Mouse (Mus musculus) lung, postnatal 4 days (tissue): ENCODE data around the gene Ogfod1.

Experiments used
- DNase-seq, 2 experiments: peaks; one replicate each; pipeline ENCODE4 v3.0.0; 2021

The Ogfod1 gene

DNA sequence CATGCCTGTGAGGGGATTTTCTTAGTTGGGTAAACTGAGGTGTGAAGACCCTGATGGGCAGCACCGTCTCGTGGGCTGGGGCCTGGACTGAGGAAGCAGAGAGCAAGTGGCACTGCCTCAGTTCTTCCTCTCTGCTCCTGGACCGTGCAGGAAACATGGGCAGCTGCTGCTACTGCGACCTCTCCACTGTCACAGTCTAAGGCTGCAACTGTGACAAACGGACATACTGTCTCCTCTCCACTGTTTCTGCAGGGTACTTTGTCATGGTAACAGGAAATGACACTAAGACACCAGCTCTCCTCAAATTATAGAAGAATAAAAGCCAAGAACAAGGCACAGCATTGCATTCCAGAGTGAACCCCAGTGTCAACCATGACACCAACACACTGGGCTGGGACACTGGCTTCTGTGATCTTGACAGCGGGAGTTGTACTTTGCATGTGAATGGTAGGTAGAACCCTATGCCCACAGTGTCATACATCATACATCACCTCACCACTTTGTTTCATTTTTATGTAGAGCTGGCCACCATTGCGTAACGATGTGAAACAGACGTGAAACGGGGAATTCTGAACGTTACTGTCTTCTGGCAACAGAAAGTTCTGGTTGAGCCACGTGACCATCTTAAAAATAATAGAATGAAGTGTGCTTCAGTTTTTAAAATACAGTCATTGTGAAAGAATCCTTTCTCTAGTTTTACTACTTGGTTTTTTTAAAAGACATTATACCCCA, 39.6 kb downstream of the Ogfod1 start:
- no peak for DNase-seq

DNA sequence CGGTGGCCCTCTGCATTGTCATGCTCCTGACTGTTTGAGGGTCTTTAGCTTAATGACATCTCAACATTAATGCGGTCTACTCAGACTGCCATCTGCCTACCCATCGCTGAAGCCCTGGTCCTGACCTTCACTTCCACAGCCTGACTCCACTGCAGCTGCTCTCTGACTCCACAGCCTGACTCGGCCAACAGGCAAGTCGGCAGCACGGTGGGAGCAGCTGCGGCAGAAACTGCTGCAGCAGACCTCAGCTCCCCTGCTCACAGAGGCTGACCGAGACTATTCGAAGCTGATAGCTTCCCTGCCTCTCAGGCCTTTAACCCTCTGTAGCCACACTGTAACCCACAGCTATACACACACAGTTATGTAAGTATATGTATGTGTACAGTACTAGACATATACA, 51.0 kb downstream of the Ogfod1 start:
- DNase-seq: no peak

DNA sequence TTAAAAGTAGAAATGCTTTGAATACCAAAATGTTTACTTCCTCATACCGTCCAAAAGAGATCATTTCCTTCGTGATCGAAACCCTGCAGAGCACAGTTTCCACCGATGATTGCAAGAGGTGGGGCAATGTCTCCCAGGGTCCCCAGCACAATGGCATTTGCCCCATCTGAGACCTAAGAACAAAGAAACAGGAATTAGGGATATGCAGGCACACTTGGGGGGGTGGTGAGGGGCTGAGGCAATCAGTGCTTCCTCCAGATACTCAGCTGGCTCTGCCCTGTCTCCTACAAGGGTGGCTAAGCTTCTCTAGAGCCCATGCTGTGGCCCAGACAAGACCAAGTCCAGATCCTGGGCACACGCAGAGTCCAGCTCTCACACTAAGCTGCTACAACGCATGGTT, 52.7 kb downstream of the Ogfod1 start:
- DNase-seq: no peak

DNA sequence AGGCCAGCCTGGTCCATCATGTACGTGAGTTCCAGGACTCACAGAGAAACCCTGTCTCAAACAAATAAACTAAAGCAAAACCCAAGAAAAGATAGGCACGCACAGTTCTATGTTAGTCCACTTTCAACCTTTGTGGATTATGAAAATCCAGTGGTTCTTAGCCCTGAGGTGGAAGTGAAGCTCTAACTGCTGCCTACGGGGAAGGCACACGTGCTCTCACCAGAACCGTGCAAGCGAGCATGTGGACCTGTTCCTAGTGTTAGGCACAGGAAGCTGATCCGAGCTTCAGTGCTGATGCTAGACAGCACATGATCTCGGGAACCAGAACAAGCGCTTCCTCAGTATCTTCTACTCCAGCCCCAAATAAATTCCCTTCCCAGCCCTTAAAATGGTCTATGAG, 55.9 kb downstream of the Ogfod1 start:
- DNase-seq: no peak

DNA sequence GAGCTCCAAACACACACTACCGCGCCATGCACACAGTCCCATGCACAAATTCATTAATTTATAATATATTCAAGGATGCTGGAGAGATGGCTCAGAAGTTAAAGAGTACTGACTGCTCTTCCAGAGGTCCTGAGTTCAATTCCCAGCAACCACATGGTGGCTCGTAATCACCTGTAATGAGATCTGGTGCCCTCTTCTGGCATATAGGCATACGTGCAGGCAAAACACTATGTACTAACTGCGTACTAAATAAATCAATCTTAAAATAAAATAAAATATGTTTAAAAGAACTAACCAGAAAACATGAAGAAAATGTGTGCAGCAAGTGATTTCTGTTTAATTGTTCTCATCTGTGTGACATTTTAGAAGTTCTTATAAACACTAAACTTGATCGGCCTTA, 57.3 kb downstream of the Ogfod1 start:
- DNase-seq: no peak

DNA sequence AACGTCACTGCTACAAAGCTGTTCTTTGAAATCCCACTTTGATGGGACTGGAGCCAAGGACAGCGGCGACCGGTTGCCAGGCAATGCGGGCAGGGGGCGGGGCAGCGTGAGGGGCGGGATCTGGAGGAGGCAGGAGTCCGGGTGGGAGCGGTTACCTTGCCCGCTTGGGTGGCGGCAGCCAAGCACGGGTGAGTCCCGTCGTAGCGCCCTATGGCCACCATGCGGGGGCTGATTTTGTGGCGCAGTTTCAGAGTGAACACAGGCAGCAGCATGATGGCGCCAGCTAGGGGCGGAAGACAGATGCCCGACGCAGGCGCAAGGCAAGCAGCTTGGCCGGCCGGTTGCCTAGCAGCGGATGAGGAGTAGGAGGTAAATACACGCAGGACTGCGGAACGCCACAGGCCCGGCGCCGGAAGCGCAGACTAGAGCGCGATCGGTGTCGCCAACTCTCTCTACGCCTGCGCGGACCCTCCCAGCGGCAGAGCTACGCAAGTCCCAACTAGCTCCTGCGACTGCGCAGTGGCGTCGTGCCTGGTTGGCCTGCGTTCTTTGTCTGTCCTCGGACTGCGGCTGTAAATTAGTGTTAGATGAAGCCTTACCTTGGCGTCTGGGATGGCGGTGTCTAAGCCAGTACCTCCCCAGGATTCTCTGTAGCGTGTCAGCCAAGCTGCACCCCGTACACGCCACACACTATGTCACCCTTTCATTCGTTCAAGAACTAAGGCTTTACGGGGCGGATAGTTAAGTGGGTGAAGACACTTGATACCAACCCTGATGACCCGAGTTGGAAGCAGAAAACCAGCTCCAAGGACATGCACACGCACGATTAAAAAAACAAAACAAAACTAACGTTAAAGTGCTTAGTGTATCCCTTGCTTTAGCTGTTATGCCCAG, 61.3 kb downstream of the Ogfod1 start, which contains the start of gene Bbs2:
Bbs2 (minus strand) TSS at position 848 of the 894 bp plus-strand sequence.
- peak; percentile 99 to 100 for DNase-seq

DNA sequence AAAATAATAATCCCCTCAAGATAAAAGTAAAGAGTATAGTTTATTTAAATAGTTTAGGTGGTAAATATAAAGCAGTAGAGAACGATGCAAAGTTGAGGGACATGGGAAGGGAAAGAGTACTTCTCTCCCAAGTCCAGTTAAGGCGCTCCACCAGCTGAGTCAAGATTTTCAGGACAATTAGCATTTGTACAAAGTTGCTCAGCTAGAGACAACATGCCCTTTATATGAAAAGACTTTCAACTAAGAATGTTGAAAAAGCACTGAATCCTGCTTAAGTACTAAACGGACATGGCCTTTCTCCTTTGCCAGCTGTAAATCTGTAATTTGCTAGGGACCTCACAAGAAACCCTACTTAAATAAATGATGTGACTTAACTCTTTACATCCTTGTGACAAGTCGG, 62.0 kb downstream of the Ogfod1 start:
- no peak for DNase-seq

DNA sequence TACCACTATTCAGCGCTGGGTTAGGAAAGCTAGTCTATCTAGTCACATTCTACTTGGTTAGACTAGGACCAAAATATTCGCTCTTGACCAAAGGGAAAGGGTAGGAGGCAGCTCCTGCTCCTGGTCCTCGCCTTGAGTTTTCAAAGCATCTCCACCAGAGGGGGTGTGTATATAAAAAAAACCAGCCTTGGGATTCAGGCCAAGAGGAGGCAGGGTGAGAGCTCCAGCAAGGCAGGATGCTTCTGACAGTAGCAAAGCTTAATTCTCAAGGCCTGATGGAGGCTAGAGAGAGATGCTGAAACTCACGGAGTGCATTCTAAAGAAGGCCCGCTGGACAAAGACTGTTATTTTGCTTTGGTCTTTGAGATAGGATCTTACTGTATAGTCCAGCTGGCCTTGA, 67.1 kb downstream of the Ogfod1 start:
- DNase-seq: peak in 1 of 2 experiments; percentile 31

DNA sequence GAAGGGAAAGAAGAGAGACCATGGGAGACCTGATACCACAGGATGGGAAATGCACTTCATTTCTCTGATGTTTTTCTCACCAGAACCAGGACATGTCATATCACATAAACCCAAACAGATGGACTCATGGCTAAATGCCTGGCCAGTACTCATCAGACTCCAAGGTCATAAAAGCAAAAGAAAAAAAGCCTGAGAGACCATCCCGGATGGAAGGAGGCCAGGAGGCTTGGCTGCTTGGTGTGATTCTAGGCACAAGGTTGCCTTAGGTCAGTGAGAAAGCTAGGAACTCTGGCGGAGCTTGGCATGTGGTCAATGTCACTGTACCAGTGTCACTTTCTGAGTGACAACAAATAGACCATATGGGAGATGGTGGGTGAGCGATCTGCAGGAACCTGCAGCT, 70.9 kb downstream of the Ogfod1 start:
- peak in 1 of 2 experiments; percentile 31 for DNase-seq

DNA sequence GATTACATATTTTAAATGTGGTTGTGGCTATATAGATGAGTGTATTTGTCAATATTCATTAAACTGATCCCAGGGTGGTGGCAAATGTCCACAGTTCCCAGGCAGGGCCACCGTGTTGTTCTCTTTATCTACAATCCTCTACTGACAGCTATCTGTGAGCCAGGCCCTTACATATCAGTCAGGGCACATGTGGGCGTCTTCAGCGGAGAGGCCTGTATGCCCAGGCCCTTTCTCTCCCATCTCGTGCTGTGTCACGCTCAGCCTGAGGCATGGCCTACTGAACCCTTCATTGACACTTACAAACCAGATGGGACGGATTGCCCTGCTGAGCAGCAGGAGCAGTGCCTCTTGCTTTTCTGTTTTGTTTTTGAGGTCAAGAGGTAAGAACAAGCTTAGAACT, 72.4 kb downstream of the Ogfod1 start:
- no peak for DNase-seq

DNA sequence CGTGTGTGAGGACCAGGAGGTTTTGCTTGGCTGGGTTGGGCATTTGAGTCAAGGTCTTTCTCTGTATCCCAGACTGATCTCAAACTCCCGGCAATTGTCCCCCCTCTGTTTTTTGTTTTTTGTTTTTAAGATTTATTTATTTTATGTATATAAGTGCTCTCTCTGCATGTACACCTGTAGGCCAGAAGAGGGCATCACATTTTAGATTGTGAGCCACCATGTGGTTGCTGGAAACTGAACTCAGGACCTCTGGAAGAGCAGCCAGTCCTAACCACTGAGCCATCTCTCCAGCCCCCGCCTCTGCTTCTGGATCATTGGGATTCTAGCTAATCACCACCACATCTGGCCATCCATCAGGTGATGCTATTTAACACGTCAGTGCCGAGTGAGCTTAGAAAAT, 72.8 kb downstream of the Ogfod1 start:
- no peak for DNase-seq

DNA sequence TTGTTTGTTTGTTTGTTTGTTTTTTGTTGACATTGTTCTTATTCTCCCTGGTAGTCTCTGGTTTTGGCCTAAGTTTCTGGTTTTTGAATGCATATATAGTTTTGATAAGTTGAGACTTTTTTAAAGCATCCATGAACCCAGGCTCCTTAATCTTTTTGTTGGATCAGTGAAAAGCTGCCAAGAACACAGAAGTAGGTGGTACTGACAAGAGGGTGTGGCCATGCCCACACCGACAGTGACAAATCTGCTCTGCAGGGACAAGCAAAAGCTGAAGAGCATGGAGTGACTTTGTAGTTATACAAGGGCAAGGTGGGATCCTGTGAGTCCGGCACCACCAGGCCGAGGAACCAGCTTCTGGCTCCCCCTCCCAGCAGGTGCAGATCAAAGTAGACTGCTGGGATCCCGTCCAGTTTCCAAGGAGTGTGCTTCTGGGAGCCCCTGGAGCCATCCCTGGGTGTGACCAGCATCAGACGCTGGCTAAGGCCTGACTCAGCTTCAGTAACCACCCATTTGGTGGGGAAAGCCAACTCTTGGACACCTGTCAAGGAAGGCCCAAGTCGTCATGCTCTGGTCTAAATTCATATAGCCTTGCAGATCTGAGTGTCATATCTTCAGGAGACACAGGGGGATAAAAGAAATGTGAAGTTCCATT, 73.7 kb downstream of the Ogfod1 start:
- no peak for DNase-seq

DNA sequence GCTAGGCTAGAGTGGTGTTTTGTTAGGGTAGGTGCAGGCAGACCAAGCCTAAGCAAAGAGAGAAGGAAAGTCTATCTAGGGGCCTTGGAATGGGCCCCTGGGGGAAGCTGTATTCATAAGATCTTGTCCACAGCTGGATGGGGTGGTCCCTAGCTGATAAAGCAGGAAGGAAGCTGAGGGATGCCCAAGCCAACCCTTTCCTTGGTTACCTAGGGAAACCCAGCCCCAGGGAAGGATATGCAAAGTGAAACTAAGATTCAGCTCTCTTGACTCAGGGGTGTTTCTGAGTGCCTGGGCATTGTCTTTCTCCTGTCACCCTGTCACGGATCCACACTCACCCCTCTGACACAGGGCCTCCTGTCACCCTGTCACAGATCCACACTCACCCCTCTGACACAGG, 76.4 kb downstream of the Ogfod1 start:
- no peak for DNase-seq

DNA sequence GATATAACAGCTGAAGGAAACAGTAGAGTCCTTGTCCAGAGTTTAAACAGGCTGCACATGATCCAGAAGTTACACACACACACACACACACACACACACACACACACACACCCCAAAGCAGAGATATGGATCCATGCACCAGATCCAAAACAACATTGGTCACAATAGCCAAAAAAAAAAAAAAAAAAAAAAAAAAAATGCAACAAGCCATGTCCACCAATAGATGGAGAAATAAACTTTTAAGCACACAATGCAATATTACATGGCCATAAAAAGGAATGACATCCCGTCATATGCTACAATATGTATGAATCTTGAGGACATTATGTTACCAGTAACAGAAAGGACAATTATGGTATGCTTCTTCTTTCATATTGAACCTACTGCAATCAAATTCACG, 77.0 kb downstream of the Ogfod1 start:
- no peak for DNase-seq
